Mouse (Mus musculus): ENCODE data around the gene Kalrn.

- TF ChIP-seq POLR2A (IDR thresholded peaks at IDR 0.05; ENCODE audit: low read depth, low read length) = no peak
- no peak for TF ChIP-seq CTCF (IDR thresholded peaks at IDR 0.05; ENCODE audit: extremely low read depth, insufficient read length, insufficient replicate concordance, low read depth, low read length)
Observed at GRCm38 (mm10) chr16:34279654-34280383, 293.5 kb downstream of the Kalrn start.
